Mouse (Mus musculus): Measurements from ENCODE around the gene Traf7. TPM values are rescaled to one million over a fixed set of nuclear protein-coding genes. Genes with fewer than 3 reads are reported as not detected.

Traf7 gene
- total and polyA plus RNA-seq, 3 experiments = 121 to 261 TPM; not detected in 1

GRCm38 (mm10) chr17:24488186-24488661 lies 39.5 kb downstream of the Traf7 start, which contains the start of gene Caskin1 (continued):
- TF ChIP-seq RAD21 (IDR thresholded peaks at IDR 0.05; ENCODE audit: low read depth, low read length) (no peak), EP300 (IDR thresholded peaks at IDR 0.05; ENCODE audit: low read depth in 1 of 2, low read length in 2 of 2) (no peak)

GRCm38 (mm10) chr17:24485090-24485860 lies 42.5 kb downstream of the Traf7 start:
- Histone ChIP-seq H3K9me3 (replicated peaks; ENCODE audit: insufficient read depth, low read length) (no peaks in the 10 kb centered on the region), H3K79me2 (ENCODE audit: control insufficient read depth, insufficient read depth, low read length, poor library complexity) (no peaks in the 10 kb centered on the region), H3K4me1 (ENCODE audit: control insufficient read depth in 1 of 2, insufficient read depth in 2 of 2, low read length in 2 of 2) (no peaks in the 10 kb centered on the region; a peak in 1 of 4 replicates), H3K27me3 (ENCODE audit: control insufficient read depth in 1 of 2, insufficient read depth in 2 of 2, low read length in 2 of 2) (peaks cover 5 to 23% of the 10 kb centered on the region in 2 experiments), H3K4me3 (ENCODE audit: control insufficient read depth in 1 of 2, insufficient read depth in 1 of 2, low read depth in 2 of 2, low read length in 2 of 2) (no peak overlapping the region), H3K9ac (ENCODE audit: control insufficient read depth, low read depth, low read length, poor library complexity, severe bottlenecking) (no peak overlapping the region), H3K36me3 (ENCODE audit: control insufficient read depth in 1 of 2, insufficient read depth in 2 of 2, low read length in 2 of 2) (no peaks in the 10 kb centered on the region), H3K27ac (ENCODE audit: control insufficient read depth, low read depth, low read length) (no peak overlapping the region)
- TF ChIP-seq ZKSCAN1 (IDR thresholded peaks at IDR 0.05; ENCODE audit: low read depth, low read length) = no peak
- peak; percentile 51 for TF ChIP-seq ZNF384 (IDR thresholded peaks at IDR 0.05; ENCODE audit: low read depth, low read length)
- no peak for DNase-seq (ENCODE audit: low read depth, low spot score)

- Histone ChIP-seq H3K36me3 (ENCODE audit: control insufficient read depth in 1 of 2, insufficient read depth in 2 of 2, low read length in 2 of 2) (peaks cover 0 to 6% of the 10 kb centered on the region in 2 experiments; a peak in 1 of 4 replicates), H3K79me2 (ENCODE audit: control insufficient read depth, insufficient read depth, low read length, poor library complexity) (no peaks in the 10 kb centered on the region; the same call in 1 of the 2 replicates), H3K9ac (ENCODE audit: control insufficient read depth, low read depth, low read length, poor library complexity, severe bottlenecking) (no peak overlapping the region), H3K9me3 (replicated peaks; ENCODE audit: insufficient read depth, low read length) (no peaks in the 10 kb centered on the region), H3K4me1 (ENCODE audit: control insufficient read depth in 1 of 2, insufficient read depth in 2 of 2, low read length in 2 of 2) (peaks cover 0 to 5% of the 10 kb centered on the region in 2 experiments; a peak in 3 of 4 replicates), H3K4me3 (ENCODE audit: control insufficient read depth in 1 of 2, insufficient read depth in 1 of 2, low read depth in 2 of 2, low read length in 2 of 2) (no peak overlapping the region), H3K27ac (ENCODE audit: control insufficient read depth, low read depth, low read length) (no peak overlapping the region), H3K27me3 (ENCODE audit: control insufficient read depth in 1 of 2, insufficient read depth in 2 of 2, low read length in 2 of 2) (peaks cover 4 to 13% of the 10 kb centered on the region in 2 experiments)
- DNase-seq (ENCODE audit: low read depth, low spot score) = no peak
- TF ChIP-seq JUND (IDR thresholded peaks at IDR 0.05; ENCODE audit: low read depth, low read length) (no peak), CHD2 (IDR thresholded peaks at IDR 0.05; ENCODE audit: low read length) (no peak), ZMIZ1 (IDR thresholded peaks at IDR 0.05; ENCODE audit: low read depth, low read length) (no peak), POLR2AphosphoS5 (IDR thresholded peaks at IDR 0.05; ENCODE audit: borderline replicate concordance, low read depth, low read length) (no peak), MAFK (IDR thresholded peaks at IDR 0.05; ENCODE audit: borderline replicate concordance, low read depth, low read length) (no peak), GATA1 (IDR thresholded peaks at IDR 0.05; ENCODE audit: low read depth, low read length) (no peak), ZKSCAN1 (IDR thresholded peaks at IDR 0.05; ENCODE audit: low read depth, low read length) (no peak), TBP (IDR thresholded peaks at IDR 0.05; ENCODE audit: low read depth, low read length) (no peak), GABPA (IDR thresholded peaks at IDR 0.05; ENCODE audit: low read depth, low read length) (no peak), NELFE (IDR thresholded peaks at IDR 0.05; ENCODE audit: low read depth, low read length) (no peak), POLR2AphosphoS2 (IDR thresholded peaks at IDR 0.05; ENCODE audit: low read length) (no peak)
These were observed 44.2 kb downstream of the Traf7 start for GRCm38 (mm10) chr17:24483495-24483894.
